Mouse (Mus musculus) midbrain, embryonic 12.5 days (tissue): ENCODE measurements around the gene Pkd1. TPM values are rescaled to one million over a fixed set of nuclear protein-coding genes. Genes with fewer than 3 reads are reported as not detected.

ENCODE experiments used
- ATAC-seq: fragments of 200-750 bp; cut with Nextera tagmentation; 2 replicates; pipeline ENCODE4 v1.8.0; 2017; ENCODE audit warnings: low read depth, moderate TSS enrichment, moderate library complexity; ENCODE audit not compliant: low FRiP score
- H3K27ac ChIP-seq: fragments of 300-500 bp; sonication (generic); replicated peaks from 2 replicates; pipeline ENCODE4 v1.5.1; 2016; ENCODE audit warnings: mild to moderate bottlenecking
- H3K27me3 ChIP-seq: fragments of 300-500 bp; sonication (generic); 2 replicates; pipeline ENCODE4 v1.6.1; 2016; ENCODE audit warnings: mild to moderate bottlenecking
- H3K36me3 ChIP-seq: fragments of 300-500 bp; sonication (generic); 2 replicates; pipeline ENCODE4 v1.6.1; 2016
- H3K4me1 ChIP-seq: fragments of 300-500 bp; sonication (generic); 2 replicates; pipeline ENCODE4 v1.6.1; 2016
- H3K4me2 ChIP-seq: fragments of 300-500 bp; sonication (generic); replicated peaks from 2 replicates; pipeline ENCODE4 v1.6.1; 2016; ENCODE audit warnings: mild to moderate bottlenecking, moderate library complexity
- H3K4me3 ChIP-seq: fragments of 300-500 bp; sonication (generic); 2 replicates; pipeline ENCODE4 v1.5.1; 2016; ENCODE audit warnings: mild to moderate bottlenecking
- H3K9ac ChIP-seq: fragments of 300-500 bp; sonication (generic); replicated peaks from 2 replicates; pipeline ENCODE4 v1.6.1; 2016; ENCODE audit warnings: mild to moderate bottlenecking, moderate library complexity
- H3K9me3 ChIP-seq: fragments of 300-500 bp; sonication (generic); 2 replicates; pipeline ENCODE4 v1.6.1; 2016; ENCODE audit warnings: mild to moderate bottlenecking
- WGBS: fragments of 180-500 bp; shearing (Covaris S2); methylation state at CpG from one replicate; pipeline ENCODE4 v1.1.7; 2016; 5-methylcytosine and 5-hydroxymethylcytosine counted together
- polyA plus RNA-seq: library from polyadenylated mRNA; unstranded; fragments of >200 nt; fragmentation: Nextera tagmentation; extraction: Ambion mirVana; gene quantifications from 2 replicates; pipeline ENCODE4 v1.2.1, GENCODE M21; 2016

Pkd1 gene
- polyA plus RNA-seq, 1 experiment from 2014 or later, result 27.1 TPM

- H3K27me3 ChIP-seq, result no peaks in the 10 kb centered on the region
- H3K27ac ChIP-seq, result no peak overlapping the region
- ATAC-seq, result no peak
- H3K36me3 ChIP-seq, result peaks cover 97% of the 10 kb centered on the region
- H3K4me2 ChIP-seq, result no peak overlapping the region
- H3K9ac ChIP-seq, result no peak overlapping the region
- 89% methylated on average over 19 of the region's 19 CpGs for WGBS
- H3K9me3 ChIP-seq, result no peaks in the 10 kb centered on the region
- H3K4me1 ChIP-seq, result no peaks in the 10 kb centered on the region
- H3K4me3 ChIP-seq, result no peak overlapping the region
Observed at GRCm38 (mm10) chr17:24596471-24597183, 47.0 kb downstream of the Pkd1 start.

- H3K4me3 ChIP-seq, result no peak overlapping the region
- no peaks in the 10 kb centered on the region for H3K4me1 ChIP-seq
- no peak overlapping the region for H3K4me2 ChIP-seq
- 86% methylated on average over 3 of the region's 3 CpGs for WGBS
- peaks cover 98% of the 10 kb centered on the region for H3K36me3 ChIP-seq
- ATAC-seq, result no peak
- H3K9me3 ChIP-seq, result no peaks in the 10 kb centered on the region
- H3K27me3 ChIP-seq, result no peaks in the 10 kb centered on the region
- H3K9ac ChIP-seq, result no peak overlapping the region
- H3K27ac ChIP-seq, result no peak overlapping the region; the same call in 1 of the 2 replicates
Observed at GRCm38 (mm10) chr17:24597989-24598388, 48.4 kb downstream of the Pkd1 start.

GRCm38 (mm10) chr17:24600502-24600901 lies 50.9 kb downstream of the Pkd1 start:
- no peak overlapping the region for H3K9ac ChIP-seq
- H3K4me2 ChIP-seq, result no peak overlapping the region
- peaks cover 97% of the 10 kb centered on the region for H3K36me3 ChIP-seq
- 91% methylated on average over 4 of the region's 4 CpGs for WGBS
- no peaks in the 10 kb centered on the region for H3K4me1 ChIP-seq
- H3K27me3 ChIP-seq, result no peaks in the 10 kb centered on the region
- H3K27ac ChIP-seq, result no peak overlapping the region
- no peaks in the 10 kb centered on the region for H3K9me3 ChIP-seq
- no peak for ATAC-seq
- H3K4me3 ChIP-seq, result no peak overlapping the region

GRCm38 (mm10) chr17:24603961-24604360 lies 54.3 kb downstream of the Pkd1 start:
- Histone ChIP-seq H3K9me3 (no peaks in the 10 kb centered on the region), H3K4me2 (no peak overlapping the region), H3K27me3 (no peaks in the 10 kb centered on the region), H3K4me1 (no peaks in the 10 kb centered on the region), H3K36me3 (peaks cover 98% of the 10 kb centered on the region), H3K9ac (no peak overlapping the region), H3K27ac (no peak overlapping the region), H3K4me3 (no peak overlapping the region)
- WGBS, result 90% methylated on average over 8 of the region's 8 CpGs
- no peak for ATAC-seq

DNA sequence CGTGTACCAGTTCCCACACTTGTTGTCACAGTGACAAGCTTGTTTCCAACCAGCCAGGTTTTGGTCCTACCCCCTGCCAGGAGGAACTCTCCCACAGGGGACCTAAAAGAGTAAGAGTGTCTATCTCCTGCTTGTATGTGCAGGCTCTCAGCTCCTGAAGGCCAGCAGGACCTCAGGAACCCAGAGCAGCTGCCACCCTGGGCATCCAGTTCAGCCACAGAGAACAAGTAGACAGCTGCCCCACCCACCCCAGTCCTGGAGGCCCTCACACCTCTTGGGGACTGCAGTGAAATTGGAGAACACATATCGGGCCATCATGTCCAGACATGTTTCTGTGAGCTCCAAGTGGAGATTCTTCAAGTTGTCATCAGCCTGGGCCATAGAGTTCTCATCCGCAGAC lies 54.9 kb downstream of the Pkd1 start:
- Histone ChIP-seq H3K4me3 (no peak overlapping the region), H3K4me2 (no peak overlapping the region), H3K27ac (no peak overlapping the region), H3K36me3 (peaks cover 96% of the 10 kb centered on the region), H3K9me3 (no peaks in the 10 kb centered on the region), H3K9ac (no peak overlapping the region), H3K4me1 (no peaks in the 10 kb centered on the region), H3K27me3 (no peaks in the 10 kb centered on the region)
- WGBS, result 96% methylated on average over 3 of the region's 3 CpGs
- ATAC-seq, result no peak

DNA sequence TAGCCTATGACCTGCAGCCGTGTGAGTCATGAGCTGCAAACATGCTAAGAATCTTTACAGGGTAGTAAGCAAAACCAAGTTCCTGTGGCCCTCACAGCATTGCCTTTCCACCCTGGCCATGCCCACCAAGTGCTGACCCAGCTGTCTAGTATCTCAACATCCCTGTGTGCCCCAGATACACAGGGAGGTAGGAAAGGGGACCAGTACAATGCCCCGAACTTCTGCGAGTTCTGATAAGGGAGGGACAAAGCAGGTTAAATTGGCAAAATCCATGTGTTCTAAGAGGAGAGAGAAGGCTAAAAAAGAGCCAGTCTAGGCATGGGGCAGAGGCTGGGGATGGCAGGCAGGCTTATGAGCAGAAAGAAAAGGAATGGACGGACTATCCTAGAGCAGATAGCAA lies 58.7 kb downstream of the Pkd1 start:
- 95% methylated on average over 4 of the region's 4 CpGs for WGBS
- no peak for ATAC-seq
- H3K27ac ChIP-seq, result no peak overlapping the region
- no peak overlapping the region; the same call in 1 of the 2 replicates for H3K9ac ChIP-seq
- H3K36me3 ChIP-seq, result peaks cover 75% of the 10 kb centered on the region
- H3K4me1 ChIP-seq, result no peaks in the 10 kb centered on the region
- no peak overlapping the region for H3K4me3 ChIP-seq
- no peaks in the 10 kb centered on the region for H3K27me3 ChIP-seq
- H3K4me2 ChIP-seq, result no peak overlapping the region
- no peaks in the 10 kb centered on the region for H3K9me3 ChIP-seq

GRCm38 (mm10) chr17:24608874-24609273 lies 59.2 kb downstream of the Pkd1 start:
- ATAC-seq, result no peak
- no peak overlapping the region for H3K4me3 ChIP-seq
- no peak overlapping the region for H3K27ac ChIP-seq
- H3K27me3 ChIP-seq, result no peaks in the 10 kb centered on the region
- 94% methylated on average over 8 of the region's 8 CpGs for WGBS
- no peak overlapping the region; the same call in 1 of the 2 replicates for H3K9ac ChIP-seq
- H3K9me3 ChIP-seq, result no peaks in the 10 kb centered on the region
- no peaks in the 10 kb centered on the region for H3K4me1 ChIP-seq
- peaks cover 75% of the 10 kb centered on the region for H3K36me3 ChIP-seq
- no peak overlapping the region for H3K4me2 ChIP-seq

DNA sequence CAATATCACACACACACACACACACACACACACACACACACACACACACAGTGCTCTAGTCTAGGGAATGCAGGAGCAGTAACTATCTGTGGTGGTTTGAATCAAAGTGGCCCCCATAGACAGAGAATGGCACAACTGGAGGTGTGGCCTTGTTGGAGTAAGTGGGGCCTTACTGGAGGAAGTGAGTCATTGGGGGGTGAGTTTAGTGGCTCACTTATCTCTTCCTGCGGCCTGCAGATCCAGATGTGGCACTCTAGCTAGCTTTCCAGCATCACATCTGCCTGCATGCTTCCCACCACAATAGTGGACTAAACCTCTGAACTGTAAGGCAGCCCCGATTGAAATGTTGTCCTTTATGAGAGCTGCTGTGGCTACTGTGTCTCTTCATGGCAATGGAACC lies 61.1 kb downstream of the Pkd1 start:
- H3K27me3 ChIP-seq, result no peaks in the 10 kb centered on the region
- 97% methylated on average over 2 of the region's 2 CpGs for WGBS
- ATAC-seq, result no peak
- no peaks in the 10 kb centered on the region for H3K9me3 ChIP-seq
- no peak overlapping the region for H3K4me2 ChIP-seq
- H3K27ac ChIP-seq, result no peak overlapping the region
- peaks cover 76% of the 10 kb centered on the region for H3K36me3 ChIP-seq
- no peaks in the 10 kb centered on the region for H3K4me1 ChIP-seq
- no peak overlapping the region for H3K9ac ChIP-seq
- no peak overlapping the region for H3K4me3 ChIP-seq

- Histone ChIP-seq H3K9ac (no peak overlapping the region), H3K36me3 (peaks cover 93% of the 10 kb centered on the region), H3K9me3 (no peaks in the 10 kb centered on the region), H3K4me2 (no peak overlapping the region), H3K4me1 (no peaks in the 10 kb centered on the region), H3K27me3 (no peaks in the 10 kb centered on the region), H3K27ac (no peak overlapping the region), H3K4me3 (no peak overlapping the region)
- ATAC-seq, result no peak
- 90% methylated on average over 14 of the region's 14 CpGs for WGBS
Observed at GRCm38 (mm10) chr17:24617561-24618194, 68.0 kb downstream of the Pkd1 start.

GRCm38 (mm10) chr17:24625472-24625871 lies 75.8 kb downstream of the Pkd1 start:
- ATAC-seq, result no peak
- no peak overlapping the region for H3K27ac ChIP-seq
- 94% methylated on average over 8 of the region's 8 CpGs for WGBS
- no peaks in the 10 kb centered on the region for H3K9me3 ChIP-seq
- no peak overlapping the region for H3K4me3 ChIP-seq
- H3K4me2 ChIP-seq, result no peak overlapping the region
- H3K36me3 ChIP-seq, result peaks cover 95% of the 10 kb centered on the region
- no peaks in the 10 kb centered on the region for H3K4me1 ChIP-seq
- no peaks in the 10 kb centered on the region for H3K27me3 ChIP-seq
- H3K9ac ChIP-seq, result no peak overlapping the region

- H3K27me3 ChIP-seq, result no peaks in the 10 kb centered on the region
- H3K9ac ChIP-seq, result no peak overlapping the region
- H3K9me3 ChIP-seq, result no peaks in the 10 kb centered on the region
- no peak for ATAC-seq
- peaks cover 18% of the 10 kb centered on the region for H3K4me1 ChIP-seq
- no peak overlapping the region for H3K4me3 ChIP-seq
- 54% methylated on average over 5 of the region's 5 CpGs for WGBS
- H3K27ac ChIP-seq, result no peak overlapping the region
- no peak overlapping the region for H3K4me2 ChIP-seq
- H3K36me3 ChIP-seq, result peaks cover 67% of the 10 kb centered on the region
Observed at GRCm38 (mm10) chr17:24628646-24629045, 79.0 kb downstream of the Pkd1 start.

GRCm38 (mm10) chr17:24630072-24630471 lies 80.4 kb downstream of the Pkd1 start:
- Histone ChIP-seq H3K9ac (no peak overlapping the region), H3K4me1 (peaks cover 18% of the 10 kb centered on the region), H3K27ac (no peak overlapping the region), H3K4me3 (no peak overlapping the region), H3K36me3 (peaks cover 53% of the 10 kb centered on the region), H3K4me2 (no peak overlapping the region), H3K9me3 (no peaks in the 10 kb centered on the region), H3K27me3 (no peaks in the 10 kb centered on the region)
- ATAC-seq, result no peak
- WGBS, result 94% methylated on average over 14 of the region's 14 CpGs
